Mouse (Mus musculus) CH12.LX (cell line): Measurements from ENCODE around the gene Usp1. TPM values are rescaled to one million over a fixed set of nuclear protein-coding genes. Genes with fewer than 3 reads are reported as not detected.

Source experiments
- DNase-seq: peaks from one replicate; pipeline ENCODE4 v3.0.0-alpha.2; 2013; ENCODE audit errors: extremely low read depth
- H3K27ac ChIP-seq: 2 replicates; pipeline ENCODE4 v1.5.1; 2012; ENCODE audit warnings: low read depth, mild to moderate bottlenecking, control low read depth, moderate library complexity; ENCODE audit not compliant: insufficient read depth
- H3K27me3 ChIP-seq: replicated peaks from 2 replicates; pipeline ENCODE3; 2012; ENCODE audit warnings: inconsistent platforms
- H3K36me3 ChIP-seq, 2 experiments: replicated peaks in 1 of 2; 2 replicates each; pipeline versions ENCODE3 to v1.6.1; 2012; ENCODE audit warnings: inconsistent platforms in 1 of 2, low read length in 1 of 2, mild to moderate bottlenecking in 1 of 2, mixed read lengths in 1 of 2, moderate library complexity in 1 of 2; ENCODE audit not compliant: control insufficient read depth in 1 of 2, insufficient read depth in 1 of 2
- H3K4me1 ChIP-seq, 2 experiments: 2 replicates each; pipeline ENCODE4 v1.6.1; 2012; ENCODE audit warnings: inconsistent platforms in 1 of 2, moderate library complexity in 1 of 2; ENCODE audit not compliant: insufficient read depth in 2 of 2, control insufficient read depth in 1 of 2
- H3K4me2 ChIP-seq: 2 replicates; pipeline ENCODE4 v1.6.1; 2012; ENCODE audit warnings: low read depth, mild to moderate bottlenecking, control low read depth; ENCODE audit not compliant: poor library complexity, insufficient read depth, severe bottlenecking
- H3K4me3 ChIP-seq, 3 experiments: fragments of 150-350 bp in 1 of 3; sonication (generic) in 1 of 3; replicated peaks in 1 of 3; 2 replicates each; pipeline versions ENCODE3 to v1.5.1; 2011 to 2012; ENCODE audit warnings: low read depth in 2 of 3, low read length in 2 of 3, mild to moderate bottlenecking in 2 of 3, moderate library complexity in 2 of 3, control low read depth in 1 of 3, improper control_type of control experiment in 1 of 3, inconsistent platforms in 1 of 3, mixed read lengths in 1 of 3; ENCODE audit not compliant: poor library complexity in 1 of 3
- H3K79me2 ChIP-seq: replicated peaks from 2 replicates; pipeline ENCODE4 v1.6.1; 2012; ENCODE audit warnings: mild to moderate bottlenecking, moderate library complexity; ENCODE audit not compliant: control insufficient read depth, poor library complexity, insufficient read depth, severe bottlenecking; ENCODE audit errors: extremely low read depth
- H3K9ac ChIP-seq: 2 replicates; pipeline ENCODE4 v1.6.1; 2012; ENCODE audit warnings: low read depth, mild to moderate bottlenecking, control low read depth, moderate library complexity; ENCODE audit not compliant: insufficient read depth
- H3K9me3 ChIP-seq: replicated peaks from 2 replicates; pipeline ENCODE3; 2012; ENCODE audit warnings: low read length, inconsistent platforms, mixed read lengths
- CHD1 ChIP-seq: IDR thresholded peaks from 2 replicates; pipeline ENCODE4 v1.6.1; 2012; ENCODE audit warnings: low read depth, low read length, improper control_type of control experiment, inconsistent platforms
- CHD2 ChIP-seq: IDR thresholded peaks from 2 replicates; pipeline ENCODE4 v1.6.1; 2011; ENCODE audit warnings: low read length, improper control_type of control experiment
- CTCF ChIP-seq, 2 experiments: IDR thresholded peaks in 1 of 2; conservative IDR thresholded peaks in 1 of 2; 2 replicates each; pipeline ENCODE4 v1.5.1; 2011 to 2012; ENCODE audit warnings: low read depth in 2 of 2, low read length in 2 of 2, improper control_type of control experiment in 1 of 2, inconsistent platforms in 1 of 2, mild to moderate bottlenecking in 1 of 2, moderate library complexity in 1 of 2
- EP300 ChIP-seq: IDR thresholded peaks from 2 replicates; pipeline ENCODE4 v1.6.1; 2011; ENCODE audit warnings: low read length, improper control_type of control experiment
- HCFC1 ChIP-seq: IDR thresholded peaks from 2 replicates; pipeline ENCODE4 v1.6.1; 2012; ENCODE audit warnings: low read depth, mild to moderate bottlenecking, inconsistent platforms, low read length, improper control_type of control experiment
- JUN ChIP-seq: IDR thresholded peaks from 2 replicates; pipeline ENCODE4 v1.6.1; 2011; ENCODE audit warnings: low read depth, mild to moderate bottlenecking, low read length, improper control_type of control experiment, moderate library complexity; ENCODE audit not compliant: insufficient read depth
- KAT2A ChIP-seq: IDR thresholded peaks from 2 replicates; pipeline ENCODE4 v1.6.1; 2012; ENCODE audit warnings: low read length, improper control_type of control experiment, inconsistent platforms; ENCODE audit not compliant: insufficient replicate concordance
- MAFK ChIP-seq: IDR thresholded peaks from 2 replicates; pipeline ENCODE4 v1.6.1; 2011; ENCODE audit warnings: low read length, improper control_type of control experiment; ENCODE audit not compliant: insufficient replicate concordance
- MAZ ChIP-seq: IDR thresholded peaks from 2 replicates; pipeline ENCODE4 v1.6.1; 2012; ENCODE audit warnings: low read depth, mild to moderate bottlenecking, inconsistent platforms, low read length, improper control_type of control experiment, moderate library complexity
- MEF2A ChIP-seq: IDR thresholded peaks from 2 replicates; pipeline ENCODE4 v1.6.1; 2014; ENCODE audit warnings: low read depth, mild to moderate bottlenecking, inconsistent platforms, low read length, improper control_type of control experiment, borderline replicate concordance
- NELFE ChIP-seq: IDR thresholded peaks from 2 replicates; pipeline ENCODE4 v1.6.1; 2011; ENCODE audit warnings: low read depth, low read length, improper control_type of control experiment
- POLR2A ChIP-seq: IDR thresholded peaks from 2 replicates; pipeline ENCODE4 v1.6.1; 2011; ENCODE audit warnings: low read depth, mild to moderate bottlenecking, improper control_type of control experiment, low read length
- RAD21 ChIP-seq: IDR thresholded peaks from 2 replicates; pipeline ENCODE4 v1.6.1; 2011; ENCODE audit warnings: low read depth, mild to moderate bottlenecking, low read length, improper control_type of control experiment, moderate library complexity
- RCOR1 ChIP-seq: conservative IDR thresholded peaks from 2 replicates; pipeline ENCODE4 v1.6.1; 2012; ENCODE audit warnings: low read depth, mild to moderate bottlenecking, inconsistent platforms, low read length, improper control_type of control experiment
- SIN3A ChIP-seq: IDR thresholded peaks from 2 replicates; pipeline ENCODE4 v1.6.1; 2012; ENCODE audit warnings: low read length, improper control_type of control experiment, inconsistent platforms
- SMC3 ChIP-seq: IDR thresholded peaks from 2 replicates; pipeline ENCODE4 v1.6.1; 2011; ENCODE audit warnings: low read depth, low read length, improper control_type of control experiment
- TBP ChIP-seq: conservative IDR thresholded peaks from 2 replicates; pipeline ENCODE4 v1.6.1; 2011; ENCODE audit warnings: low read depth, low read length, improper control_type of control experiment
- TCF12 ChIP-seq: IDR thresholded peaks from 2 replicates; pipeline ENCODE4 v1.6.1; 2014; ENCODE audit warnings: low read depth, mild to moderate bottlenecking, inconsistent platforms, low read length, improper control_type of control experiment
- USF2 ChIP-seq: conservative IDR thresholded peaks from 2 replicates; pipeline ENCODE4 v1.6.1; 2011; ENCODE audit warnings: low read depth, low read length, improper control_type of control experiment
- ZC3H11A ChIP-seq: IDR thresholded peaks from 2 replicates; pipeline ENCODE4 v1.6.1; 2012; ENCODE audit warnings: low read depth, mild to moderate bottlenecking, inconsistent platforms, low read length, improper control_type of control experiment
- ZMIZ1 ChIP-seq: IDR thresholded peaks from 2 replicates; pipeline ENCODE4 v1.6.1; 2012; ENCODE audit warnings: low read depth, mild to moderate bottlenecking, inconsistent platforms, low read length, improper control_type of control experiment
- dilution Hi-C: fragments of 300-500 bp; cut with MboI; formaldehyde crosslinking; loops from 2 replicates; pipeline ENCODE4 v1.14.3; 2020; ENCODE audit warnings: low sequenced_read_pairs; ENCODE audit not compliant: extremely low pct_unique_long_range_greater_than_20kb, extremely low pct_ligation_motif_present
- in situ Hi-C: fragments of 300-500 bp; cut with MboI; formaldehyde crosslinking; loops from 3 replicates; pipeline ENCODE4 v1.14.3; 2019; ENCODE audit warnings: low sequenced_read_pairs, low pct_ligation_motif_present, low pct_unique_long_range_greater_than_20kb, mixed read lengths
- polyA plus RNA-seq: library from polyadenylated mRNA; unstranded; fragments of >175 nt; gene quantifications from 2 replicates; pipeline ENCODE4 v1.2.1, GENCODE M21; 2012; ENCODE audit warnings: low read depth; ENCODE audit not compliant: insufficient read length
- total RNA-seq, 2 experiments: library from RNA; depleted of rRNA; stranded (reverse); fragments of 300-350 nt in 1 of 2; fragments of >200 nt in 1 of 2; gene quantifications; 2 replicates each; pipeline ENCODE4 v1.2.3; 2012 to 2014

Usp1 gene
- total and polyA plus RNA-seq, 3 experiments, result 40.9 to 142 (median 115) TPM

- H3K27ac ChIP-seq, result no peak overlapping the region
- DNase-seq, result no peak
- H3K79me2 ChIP-seq, result peaks cover 38% of the 10 kb centered on the region
- H3K9ac ChIP-seq, result peak overlapping the region; percentile 96
- in situ Hi-C loops, result loop anchor here (25.0 kb wide), 1 partner anchor 538 kb away; the partner anchor contains the start of genes Patj and Tm2d1
- H3K4me2 ChIP-seq, result peak overlapping the region; percentile 94
- peak; percentile 39; the same call in 1 of the 2 replicates for TF ChIP-seq SIN3A
- no peak for TF ChIP-seq HCFC1
- no peak for TF ChIP-seq KAT2A
- TF ChIP-seq SMC3, result no peak
- no peak for TF ChIP-seq ZMIZ1
- H3K4me3 ChIP-seq, result peak overlapping the region; percentile 82 to 95 (median 87)
- H3K27me3 ChIP-seq, result no peaks in the 10 kb centered on the region
- no peaks in the 10 kb centered on the region for H3K9me3 ChIP-seq
- dilution Hi-C loops, result no loop called here
- peaks cover 0 to 12% of the 10 kb centered on the region in 2 experiments for H3K36me3 ChIP-seq
- H3K4me1 ChIP-seq, result peaks cover 2 to 13% of the 10 kb centered on the region in 2 experiments; a peak in 2 of 4 replicates
Measured at GRCm38 (mm10) chr4:98924906-98925178, 1.2 kb downstream of the Usp1 start.

- dilution Hi-C loops, result no loop called here
- Histone ChIP-seq H3K36me3 (peaks cover 3 to 16% of the 10 kb centered on the region in 2 experiments), H3K4me3 (peak overlapping the region; percentile 63 to 87 (median 82)), H3K27ac (no peak overlapping the region), H3K4me2 (peak overlapping the region; percentile 94; the same call in 1 of the 2 replicates), H3K9me3 (no peaks in the 10 kb centered on the region), H3K27me3 (no peaks in the 10 kb centered on the region), H3K4me1 (peaks cover 2 to 13% of the 10 kb centered on the region in 2 experiments; a peak in 2 of 4 replicates), H3K79me2 (peaks cover 38% of the 10 kb centered on the region), H3K9ac (peak overlapping the region; percentile 96)
- TF ChIP-seq RAD21, result no peak
- TF ChIP-seq MEF2A, result no peak
- TF ChIP-seq ZC3H11A, result no peak
- no peak for TF ChIP-seq SIN3A
- no peak for TF ChIP-seq POLR2A
- no peak for TF ChIP-seq CHD1
- TF ChIP-seq EP300, result no peak
- TF ChIP-seq NELFE, result no peak
- no peak for TF ChIP-seq MAZ
- TF ChIP-seq KAT2A, result no peak
- TF ChIP-seq TBP, result no peak
- TF ChIP-seq USF2, result no peak
- no peak for TF ChIP-seq MAFK
- no peak for TF ChIP-seq CHD2
- no peak for TF ChIP-seq RCOR1
- TF ChIP-seq TCF12, result no peak
- no peak for TF ChIP-seq JUN
- TF ChIP-seq HCFC1, result no peak
- TF ChIP-seq CTCF (conservative IDR thresholded peaks at IDR 0.05 in 1 of 2, IDR thresholded peaks at IDR 0.05 in 1 of 2; ENCODE audit: low read depth in 2 of 2, low read length in 2 of 2), result no peak
- no peak for TF ChIP-seq ZMIZ1
- DNase-seq, result no peak
- in situ Hi-C loops, result no loop called here
Measured at GRCm38 (mm10) chr4:98925250-98925781, 1.7 kb downstream of the Usp1 start.
